Mouse (Mus musculus): ENCODE measurements around the gene Mdga1. TPM values are rescaled to one million over a fixed set of nuclear protein-coding genes. Genes with fewer than 3 reads are reported as not detected.

The Mdga1 gene
- polyA plus RNA-seq, 1 experiment from 2014 or later, result 10.2 TPM

DNA sequence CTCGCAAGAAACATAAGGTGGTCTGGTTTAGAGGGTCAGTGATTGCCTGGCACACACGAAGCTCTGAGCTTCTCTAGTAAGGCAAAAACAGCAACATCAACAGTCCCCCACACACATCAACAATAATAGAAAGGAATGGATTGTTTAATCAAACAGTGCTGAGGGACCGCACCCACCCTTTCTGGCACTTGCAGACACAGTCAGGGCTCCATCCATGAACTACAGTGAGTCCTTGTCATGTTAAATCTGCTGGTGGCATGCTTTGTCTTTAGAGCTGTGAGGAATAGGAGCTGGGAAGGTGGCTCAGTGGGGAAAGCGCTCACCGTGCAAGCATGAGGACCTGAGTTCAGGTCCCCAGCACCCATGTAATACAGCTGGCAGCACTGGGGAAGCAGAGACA, 26.1 kb upstream of the Mdga1 start:
- ATAC-seq (ENCODE audit: low read depth), result no peak
- 89% methylated on average over 5 of the region's 5 CpGs for WGBS

GRCm38 (mm10) chr17:29994459-29994858, 24.6 kb upstream of the Mdga1 start:
- Histone ChIP-seq H3K27me3 (no peaks in the 10 kb centered on the region), H3K27ac (replicated peaks) (no peak overlapping the region), H3K9ac (no peak overlapping the region), H3K4me3 (no peak overlapping the region), H3K36me3 (no peaks in the 10 kb centered on the region), H3K9me3 (no peaks in the 10 kb centered on the region), H3K4me2 (no peak overlapping the region), H3K4me1 (replicated peaks) (peaks cover 6% of the 10 kb centered on the region; the same call in 1 of the 2 replicates)
- 79% methylated on average over 4 of the region's 4 CpGs for WGBS
- no peak for ATAC-seq (ENCODE audit: low read depth)

More for the DNA sequence above, 26.1 kb upstream of the Mdga1 start:
- no peak overlapping the region for H3K9ac ChIP-seq
- H3K4me3 ChIP-seq, result no peak overlapping the region
- H3K27ac ChIP-seq (replicated peaks), result no peak overlapping the region
- no peak overlapping the region for H3K4me2 ChIP-seq
- H3K9me3 ChIP-seq, result no peaks in the 10 kb centered on the region
- no peaks in the 10 kb centered on the region for H3K36me3 ChIP-seq
- H3K27me3 ChIP-seq, result no peaks in the 10 kb centered on the region
- peaks cover 6% of the 10 kb centered on the region; the same call in 1 of the 2 replicates for H3K4me1 ChIP-seq (replicated peaks)

- no peaks in the 10 kb centered on the region for H3K9me3 ChIP-seq
- no peak for ATAC-seq (ENCODE audit: low read depth)
- no peak overlapping the region for H3K27ac ChIP-seq (replicated peaks)
- 88% methylated on average over 3 of the region's 3 CpGs for WGBS
- H3K36me3 ChIP-seq, result no peaks in the 10 kb centered on the region
- H3K9ac ChIP-seq, result no peak overlapping the region
- H3K27me3 ChIP-seq, result no peaks in the 10 kb centered on the region
- H3K4me1 ChIP-seq (replicated peaks), result peaks cover 6% of the 10 kb centered on the region; the same call in 1 of the 2 replicates
- no peak overlapping the region for H3K4me2 ChIP-seq
- H3K4me3 ChIP-seq, result no peak overlapping the region
These were observed 24.1 kb upstream of the Mdga1 start for GRCm38 (mm10) chr17:29994011-29994410.

DNA sequence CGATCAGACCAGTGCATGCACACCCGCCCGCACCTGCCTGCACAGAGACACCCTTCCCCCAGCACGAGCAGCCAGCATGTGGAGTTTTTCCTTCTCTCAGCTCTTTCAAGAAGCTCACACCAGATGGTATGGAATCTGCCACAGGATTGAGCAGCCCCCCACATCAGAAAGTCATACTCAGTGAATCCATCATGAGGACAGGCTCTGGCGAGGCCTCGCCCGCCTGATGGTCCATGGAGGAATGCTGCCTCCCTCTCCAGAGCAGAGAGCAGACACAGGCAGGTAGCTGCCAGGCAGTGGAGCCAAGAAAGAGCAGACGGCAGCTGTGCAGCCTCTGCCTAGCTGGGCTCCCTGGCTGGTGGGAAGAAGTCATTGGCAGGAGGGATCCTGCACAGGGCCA, 23.6 kb upstream of the Mdga1 start:
- H3K9ac ChIP-seq, result 0 out of 2 replicates have a peak overlapping the region, but pooled peaks have one; percentile 22
- no peaks in the 10 kb centered on the region for H3K9me3 ChIP-seq
- no peak overlapping the region for H3K4me2 ChIP-seq
- H3K36me3 ChIP-seq, result no peaks in the 10 kb centered on the region
- no peak overlapping the region for H3K27ac ChIP-seq (replicated peaks)
- peaks cover 6% of the 10 kb centered on the region; the same call in 1 of the 2 replicates for H3K4me1 ChIP-seq (replicated peaks)
- H3K4me3 ChIP-seq, result no peak overlapping the region
- no peak for ATAC-seq (ENCODE audit: low read depth)
- WGBS, result 71% methylated on average over 8 of the region's 8 CpGs
- no peaks in the 10 kb centered on the region for H3K27me3 ChIP-seq

- Histone ChIP-seq H3K27me3 (no peaks in the 10 kb centered on the region), H3K27ac (replicated peaks) (no peak overlapping the region), H3K9ac (no peak overlapping the region), H3K9me3 (no peaks in the 10 kb centered on the region), H3K36me3 (no peaks in the 10 kb centered on the region), H3K4me2 (no peak overlapping the region), H3K4me3 (no peak overlapping the region), H3K4me1 (replicated peaks) (peaks cover 13% of the 10 kb centered on the region)
- 89% methylated on average over 2 of the region's 2 CpGs for WGBS
- ATAC-seq (ENCODE audit: low read depth), result no peak
These were observed 21.0 kb upstream of the Mdga1 start for GRCm38 (mm10) chr17:29990845-29991244.

DNA sequence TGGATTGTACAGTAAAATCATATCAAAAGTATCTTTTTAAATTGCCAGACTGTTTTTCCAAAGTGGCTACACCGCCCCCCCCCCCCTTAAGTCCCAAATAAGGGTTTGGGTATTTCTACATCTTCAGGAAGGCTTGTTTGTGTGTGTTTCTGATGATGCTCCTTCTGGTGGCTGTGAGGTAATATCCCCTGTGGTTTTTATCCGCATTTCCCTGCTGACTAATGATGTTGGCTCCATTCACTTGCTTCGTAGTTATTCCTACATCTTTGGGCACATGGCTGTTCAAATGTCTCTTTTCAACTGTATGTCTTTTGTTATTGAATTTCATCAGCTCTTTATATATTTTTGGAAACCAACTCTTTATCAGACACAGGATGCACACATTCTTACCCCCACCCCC, 20.2 kb upstream of the Mdga1 start:
- H3K4me2 ChIP-seq, result no peak overlapping the region
- no peaks in the 10 kb centered on the region for H3K36me3 ChIP-seq
- H3K27ac ChIP-seq (replicated peaks), result no peak overlapping the region
- no peak overlapping the region for H3K9ac ChIP-seq
- 92% methylated on average over 3 of the region's 3 CpGs for WGBS
- no peaks in the 10 kb centered on the region for H3K27me3 ChIP-seq
- no peaks in the 10 kb centered on the region for H3K9me3 ChIP-seq
- no peak overlapping the region for H3K4me3 ChIP-seq
- H3K4me1 ChIP-seq (replicated peaks), result peaks cover 13% of the 10 kb centered on the region
- no peak for ATAC-seq (ENCODE audit: low read depth)

GRCm38 (mm10) chr17:29989653-29990052, 19.8 kb upstream of the Mdga1 start:
- no peak overlapping the region for H3K27ac ChIP-seq (replicated peaks)
- no peaks in the 10 kb centered on the region for H3K36me3 ChIP-seq
- 87% methylated on average over 5 of the region's 5 CpGs for WGBS
- H3K4me3 ChIP-seq, result no peak overlapping the region
- no peaks in the 10 kb centered on the region for H3K27me3 ChIP-seq
- no peaks in the 10 kb centered on the region for H3K9me3 ChIP-seq
- peaks cover 13% of the 10 kb centered on the region for H3K4me1 ChIP-seq (replicated peaks)
- H3K4me2 ChIP-seq, result no peak overlapping the region
- no peak for ATAC-seq (ENCODE audit: low read depth)
- no peak overlapping the region for H3K9ac ChIP-seq

GRCm38 (mm10) chr17:29988141-29988540, 18.3 kb upstream of the Mdga1 start:
- WGBS, result 26% methylated on average over 5 of the region's 5 CpGs
- Histone ChIP-seq H3K4me3 (no peak overlapping the region), H3K9me3 (no peaks in the 10 kb centered on the region), H3K4me2 (no peak overlapping the region), H3K27ac (replicated peaks) (no peak overlapping the region), H3K36me3 (no peaks in the 10 kb centered on the region), H3K4me1 (replicated peaks) (peaks cover 7% of the 10 kb centered on the region), H3K9ac (no peak overlapping the region), H3K27me3 (no peaks in the 10 kb centered on the region)
- ATAC-seq (ENCODE audit: low read depth), result no peak

DNA sequence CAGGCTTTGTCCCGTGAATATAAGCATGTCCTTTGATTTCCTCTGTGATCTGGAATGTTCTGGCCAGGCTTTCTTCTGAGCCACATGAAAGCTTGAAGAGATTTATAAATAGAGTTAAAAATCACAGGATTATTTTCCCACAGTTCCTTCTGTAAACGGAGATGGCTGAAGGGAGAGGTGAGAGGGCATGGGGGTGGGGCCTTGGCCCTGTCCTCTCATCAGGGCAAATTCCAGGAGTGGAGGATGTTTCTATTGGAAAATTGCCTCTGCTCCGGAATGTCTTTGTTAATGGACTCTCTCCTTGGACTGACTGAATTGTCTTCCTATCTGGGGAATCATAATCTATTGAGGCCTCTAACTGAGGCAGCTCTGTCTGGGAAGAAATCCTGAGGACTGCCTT, 15.6 kb upstream of the Mdga1 start:
- Histone ChIP-seq H3K9me3 (no peaks in the 10 kb centered on the region), H3K4me1 (replicated peaks) (peaks cover 7% of the 10 kb centered on the region), H3K4me2 (no peak overlapping the region), H3K9ac (no peak overlapping the region), H3K36me3 (no peaks in the 10 kb centered on the region), H3K27me3 (no peaks in the 10 kb centered on the region), H3K4me3 (no peak overlapping the region), H3K27ac (replicated peaks) (no peak overlapping the region)
- WGBS, result 26% methylated on average over 3 of the region's 3 CpGs
- no peak for ATAC-seq (ENCODE audit: low read depth)

DNA sequence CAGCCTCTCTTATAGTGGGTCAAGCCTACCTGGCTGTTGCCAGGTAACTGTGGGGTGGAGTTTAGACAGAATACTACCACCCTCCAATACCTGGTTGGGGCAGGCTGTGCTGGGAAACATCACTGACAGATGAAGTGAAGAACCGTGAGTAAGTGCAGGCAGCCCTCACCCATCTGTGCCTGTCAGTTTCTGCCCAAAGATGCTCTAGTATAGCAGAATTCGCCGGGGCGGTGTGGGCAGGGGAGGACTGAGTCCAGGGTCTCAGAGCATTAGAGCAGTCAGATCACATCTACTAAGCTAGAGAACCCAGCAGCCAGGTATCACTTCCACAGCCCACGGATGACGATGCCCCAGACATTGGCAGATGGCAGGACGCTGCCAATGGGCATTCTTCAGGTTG, 15.0 kb upstream of the Mdga1 start:
- H3K4me3 ChIP-seq, result no peak overlapping the region
- no peak for ATAC-seq (ENCODE audit: low read depth)
- no peaks in the 10 kb centered on the region for H3K9me3 ChIP-seq
- no peak overlapping the region for H3K9ac ChIP-seq
- peaks cover 7% of the 10 kb centered on the region for H3K4me1 ChIP-seq (replicated peaks)
- no peak overlapping the region for H3K27ac ChIP-seq (replicated peaks)
- H3K27me3 ChIP-seq, result no peaks in the 10 kb centered on the region
- no peak overlapping the region for H3K4me2 ChIP-seq
- H3K36me3 ChIP-seq, result no peaks in the 10 kb centered on the region
- 87% methylated on average over 7 of the region's 7 CpGs for WGBS

DNA sequence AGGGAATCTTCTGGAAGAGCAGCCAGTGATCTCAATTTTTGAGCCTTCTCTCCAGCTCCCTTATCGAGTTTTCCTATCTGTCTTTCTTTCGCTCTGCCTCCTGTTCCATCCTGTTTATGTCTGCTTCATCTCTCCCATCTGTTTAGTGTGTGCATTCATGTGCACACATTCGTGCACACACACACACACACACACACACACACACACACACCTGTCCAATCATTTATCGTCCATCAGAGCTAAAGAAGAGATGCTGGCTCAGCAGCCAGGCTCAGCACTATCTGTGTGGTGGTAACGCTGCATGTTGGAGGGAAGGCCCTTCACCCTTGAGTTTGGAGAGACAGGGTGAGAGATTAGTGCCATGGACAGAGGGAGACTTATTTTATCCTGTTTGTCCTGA, 13.3 kb upstream of the Mdga1 start:
- 85% methylated on average over 5 of the region's 5 CpGs for WGBS
- H3K9ac ChIP-seq, result no peak overlapping the region
- no peak for ATAC-seq (ENCODE audit: low read depth)
- no peak overlapping the region for H3K27ac ChIP-seq (replicated peaks)
- no peak overlapping the region for H3K4me2 ChIP-seq
- no peak overlapping the region for H3K4me3 ChIP-seq
- H3K9me3 ChIP-seq, result no peaks in the 10 kb centered on the region
- H3K27me3 ChIP-seq, result no peaks in the 10 kb centered on the region
- H3K4me1 ChIP-seq (replicated peaks), result peaks cover 5% of the 10 kb centered on the region
- H3K36me3 ChIP-seq, result no peaks in the 10 kb centered on the region

- H3K27ac ChIP-seq (replicated peaks), result no peak overlapping the region
- ATAC-seq (ENCODE audit: low read depth), result no peak
- H3K9me3 ChIP-seq, result no peaks in the 10 kb centered on the region
- 74% methylated on average over 8 of the region's 8 CpGs for WGBS
- no peaks in the 10 kb centered on the region for H3K36me3 ChIP-seq
- no peak overlapping the region for H3K4me2 ChIP-seq
- H3K9ac ChIP-seq, result no peak overlapping the region
- H3K4me1 ChIP-seq (replicated peaks), result no peaks in the 10 kb centered on the region
- no peak overlapping the region for H3K4me3 ChIP-seq
- no peaks in the 10 kb centered on the region for H3K27me3 ChIP-seq
These were observed 11.7 kb upstream of the Mdga1 start for GRCm38 (mm10) chr17:29981568-29981967.

DNA sequence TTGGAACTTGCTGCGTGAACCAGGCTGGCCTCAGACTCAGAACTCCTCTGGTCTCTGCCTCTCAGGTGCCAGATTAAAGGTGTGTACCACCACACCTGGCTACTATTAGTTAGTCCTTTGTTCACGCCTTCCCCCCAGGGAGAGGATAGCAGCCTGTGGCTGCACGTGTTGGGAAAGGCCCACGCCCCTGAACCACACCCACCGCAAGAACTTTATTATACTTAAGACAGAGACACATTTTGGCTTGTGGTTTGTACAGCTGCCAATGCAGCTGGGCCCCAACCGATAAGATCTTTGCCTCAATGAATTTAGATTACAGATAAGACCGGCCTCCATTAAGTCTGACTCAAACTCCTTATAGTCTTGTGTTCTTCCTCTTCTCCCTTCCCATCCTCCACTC, 10.0 kb upstream of the Mdga1 start:
- no peak overlapping the region for H3K27ac ChIP-seq (replicated peaks)
- 0 out of 2 replicates have a peak, but pooled peaks cover 4% of the 10 kb centered on the region for H3K4me1 ChIP-seq (replicated peaks)
- H3K9me3 ChIP-seq, result no peaks in the 10 kb centered on the region
- ATAC-seq (ENCODE audit: low read depth), result no peak
- no peaks in the 10 kb centered on the region for H3K36me3 ChIP-seq
- no peak overlapping the region for H3K9ac ChIP-seq
- no peaks in the 10 kb centered on the region for H3K27me3 ChIP-seq
- H3K4me3 ChIP-seq, result no peak overlapping the region
- H3K4me2 ChIP-seq, result no peak overlapping the region
- WGBS, result 77% methylated on average over 7 of the region's 7 CpGs

Data from neural tube, embryonic 13.5 days (tissue).